Mouse (Mus musculus) adrenal gland, adult 2 months (tissue): ENCODE data around the gene Aldh8a1. TPM values are rescaled to one million over a fixed set of nuclear protein-coding genes. Genes with fewer than 3 reads are reported as not detected.

Experiments
- DNase-seq: peaks from one replicate; pipeline ENCODE4 v3.0.0; 2021
- polyA plus RNA-seq: library from polyadenylated mRNA; depleted of rRNA; stranded (reverse); fragments of >200 nt; gene quantifications from 2 replicates; pipeline ENCODE4 v1.2.3, GENCODE M21; 2012
- total RNA-seq, 2 experiments: library from RNA; stranded (reverse); gene quantifications; 2 replicates each; pipeline ENCODE4 v1.2.3; 2021

The Aldh8a1 gene
- total and polyA plus RNA-seq, 3 experiments: 0.46 TPM; not detected in 2

DNA sequence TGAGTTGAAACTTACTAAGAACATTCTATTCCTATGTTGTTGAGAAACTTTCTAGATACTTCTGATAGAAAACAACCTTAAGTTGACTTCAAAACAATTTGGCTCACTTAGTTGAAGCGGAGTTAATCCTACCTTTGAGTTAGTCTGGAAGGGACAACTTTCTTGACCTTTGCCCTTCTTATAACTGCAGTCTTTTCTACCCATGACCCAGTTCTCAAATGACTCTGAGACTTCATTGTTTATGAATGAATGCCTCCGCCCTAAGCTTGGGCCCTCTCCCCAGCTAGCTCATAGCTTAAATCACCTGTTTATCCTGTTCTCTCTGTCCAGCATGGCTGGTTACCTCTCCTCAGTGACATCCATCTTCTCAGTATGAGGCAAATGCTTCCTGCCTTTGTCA lies 7.5 kb upstream of the Aldh8a1 start:
- no peak for DNase-seq

DNA sequence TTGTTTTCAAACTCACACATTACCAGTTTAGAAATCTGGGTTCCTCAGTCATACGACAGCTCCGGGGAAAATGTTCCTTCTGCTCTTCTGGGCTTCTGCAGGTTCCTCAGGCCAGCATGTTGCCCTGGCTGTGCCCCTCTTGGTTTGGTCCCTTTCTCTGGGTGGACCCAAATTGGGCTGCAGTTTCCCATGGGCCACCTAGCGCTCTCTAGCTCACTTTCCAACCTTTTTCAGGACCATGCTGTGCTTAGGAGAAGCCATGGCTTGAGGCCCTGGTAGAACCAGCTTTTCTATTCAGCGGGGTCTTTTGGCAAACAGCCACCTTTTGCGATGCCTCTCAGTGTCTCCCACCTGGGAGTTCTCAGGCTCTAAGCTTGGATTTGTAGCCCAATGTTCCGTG lies 4.8 kb upstream of the Aldh8a1 start:
- no peak for DNase-seq

- DNase-seq: peak; percentile 15
These were observed 1.3 kb downstream of the Aldh8a1 start for GRCm38 (mm10) chr10:21378196-21378944.

- peak; percentile 48 for DNase-seq
These were observed 5.8 kb downstream of the Aldh8a1 start for GRCm38 (mm10) chr10:21382914-21383313.

DNA sequence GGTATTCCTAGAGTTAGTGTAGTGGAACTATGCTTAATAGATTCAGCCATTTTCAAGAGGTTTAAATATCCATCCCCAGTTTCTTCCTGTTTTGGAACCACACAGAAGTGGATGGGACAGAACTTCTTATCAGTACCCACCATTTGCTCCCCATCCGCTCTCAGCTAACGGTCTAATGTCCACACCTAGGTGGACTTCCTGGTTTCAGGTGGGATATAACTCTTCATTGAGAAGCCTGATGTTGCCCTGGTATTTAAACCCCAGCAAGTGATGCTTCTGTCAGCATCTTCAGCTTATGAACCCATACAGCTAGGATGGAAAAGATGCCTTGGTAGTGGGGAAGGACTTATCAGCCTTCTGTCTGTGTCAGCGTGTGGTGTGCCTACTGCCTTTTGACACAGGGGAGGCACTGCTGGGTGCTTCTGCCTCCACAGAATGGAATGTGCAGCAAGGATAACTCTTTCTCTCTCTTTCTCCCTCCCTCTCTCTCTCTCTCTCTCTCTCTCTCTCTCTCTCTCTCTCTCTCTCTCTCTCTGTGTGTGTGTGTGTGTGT lies 8.1 kb downstream of the Aldh8a1 start:
- DNase-seq: no peak

GRCm38 (mm10) chr10:21389075-21389474 lies 12.0 kb downstream of the Aldh8a1 start:
- DNase-seq: no peak

- no peak for DNase-seq
These were observed 13.3 kb downstream of the Aldh8a1 start for GRCm38 (mm10) chr10:21390440-21390839.

DNA sequence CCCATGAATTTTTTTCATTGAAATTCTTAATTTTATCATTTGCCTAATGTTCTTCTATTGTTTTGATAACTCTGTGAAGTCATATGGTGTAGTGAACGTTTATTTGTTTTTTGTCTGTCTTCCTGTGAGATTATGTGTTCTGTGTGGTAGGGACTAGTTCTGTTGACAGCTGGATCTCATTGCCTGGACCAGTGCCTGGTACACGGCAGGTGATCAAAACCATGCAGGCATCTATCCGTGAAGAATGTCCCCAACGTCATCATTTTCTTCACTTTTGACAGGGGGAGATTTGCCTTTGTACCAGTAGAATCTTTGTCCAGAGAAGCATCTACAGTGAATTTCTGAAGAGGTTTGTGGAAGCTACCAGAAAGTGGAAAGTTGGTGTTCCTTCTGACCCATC lies 14.2 kb downstream of the Aldh8a1 start:
- no peak for DNase-seq

DNA sequence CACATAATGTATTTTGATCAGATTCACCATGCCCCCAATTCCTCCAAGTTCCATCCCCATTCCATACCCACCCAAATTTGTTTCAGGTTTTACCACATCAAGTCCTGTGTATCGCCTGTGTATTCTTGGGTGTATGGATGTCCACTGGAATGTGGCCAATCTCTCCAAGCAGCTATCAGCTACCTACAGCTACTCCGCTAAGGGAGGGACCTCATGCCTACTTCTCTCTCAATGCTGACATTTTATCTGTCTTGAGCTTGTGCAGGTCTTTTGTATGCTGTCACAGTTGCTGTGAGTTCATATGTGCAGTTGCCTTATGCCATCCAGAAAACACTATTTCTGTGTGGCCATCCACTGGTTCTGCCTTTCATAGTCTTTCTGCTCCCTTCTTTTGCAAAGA lies 16.3 kb downstream of the Aldh8a1 start:
- DNase-seq: no peak

DNA sequence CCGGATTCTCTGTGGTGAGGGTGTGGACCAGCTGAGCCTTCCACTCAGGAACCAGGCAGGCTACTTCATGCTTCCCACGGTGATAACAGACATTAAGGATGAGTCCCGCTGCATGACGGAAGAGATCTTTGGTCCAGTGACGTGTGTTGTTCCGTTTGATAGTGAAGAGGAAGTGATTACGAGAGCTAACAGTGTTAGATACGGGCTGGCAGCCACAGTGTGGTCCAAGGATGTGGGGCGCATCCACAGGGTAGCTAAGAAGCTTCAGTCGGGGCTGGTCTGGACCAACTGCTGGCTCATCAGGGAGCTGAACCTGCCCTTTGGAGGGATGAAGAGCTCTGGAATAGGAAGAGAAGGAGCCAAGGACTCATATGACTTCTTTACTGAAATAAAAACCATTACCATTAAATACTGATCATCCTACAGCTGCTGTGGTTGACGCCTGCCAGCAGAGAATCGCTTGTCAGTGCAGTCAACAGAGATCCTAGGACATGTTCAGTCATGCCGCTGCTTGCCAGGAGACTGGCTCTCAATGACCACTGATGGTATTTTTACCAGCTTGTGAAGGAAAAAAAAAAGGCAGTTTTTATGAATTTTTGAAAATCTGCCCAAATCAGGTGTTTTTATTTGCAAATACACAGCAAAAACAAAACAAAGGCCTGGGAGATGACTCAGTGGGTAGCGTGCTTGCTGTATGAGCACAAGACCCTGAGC lies 18.5 kb downstream of the Aldh8a1 start:
- DNase-seq: peak; percentile 8

GRCm38 (mm10) chr10:21398873-21399425 lies 21.9 kb downstream of the Aldh8a1 start:
- DNase-seq: peak; percentile 34

DNA sequence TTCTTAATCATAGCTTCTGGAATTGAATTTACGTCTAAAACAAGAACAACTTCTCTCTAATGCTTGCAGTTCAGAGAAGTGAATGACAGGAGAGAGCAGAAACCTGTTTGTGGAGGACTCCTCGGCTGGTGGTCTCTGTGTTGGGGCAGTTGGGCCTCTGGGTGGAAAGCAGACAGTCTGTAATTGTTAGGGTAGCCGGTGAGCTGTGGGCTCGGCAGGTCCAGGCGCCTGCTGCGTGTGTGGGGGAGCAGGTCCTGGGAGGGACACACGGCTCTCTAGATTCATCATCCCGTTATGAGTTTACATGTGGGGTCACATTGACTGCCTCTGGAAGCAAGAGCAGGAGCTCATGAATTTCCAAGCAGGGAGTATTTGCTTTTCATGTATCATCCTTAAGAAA lies 22.5 kb downstream of the Aldh8a1 start:
- no peak for DNase-seq

DNA sequence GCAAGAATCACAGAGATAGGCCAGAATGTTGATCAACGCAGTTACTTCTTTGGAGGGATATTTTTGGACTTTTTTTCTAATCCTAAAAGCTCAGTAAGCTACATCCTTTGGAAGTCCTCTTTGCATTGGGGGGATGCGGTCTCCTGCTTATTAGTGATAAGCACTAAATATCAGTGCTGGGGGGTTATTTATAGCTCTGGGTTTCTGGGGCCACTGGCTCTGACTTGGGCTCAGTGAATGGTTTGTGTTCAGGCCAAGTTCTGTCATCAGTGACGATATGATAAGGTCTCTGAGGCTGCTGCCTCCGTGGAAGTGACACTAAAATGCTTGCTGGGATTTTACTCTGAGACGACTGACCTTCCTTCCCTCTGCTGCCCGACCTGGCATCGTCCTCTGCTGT lies 22.9 kb downstream of the Aldh8a1 start:
- DNase-seq: peak; percentile 41

- no peak for DNase-seq
These were observed 23.4 kb downstream of the Aldh8a1 start for GRCm38 (mm10) chr10:21400453-21400852.

DNA sequence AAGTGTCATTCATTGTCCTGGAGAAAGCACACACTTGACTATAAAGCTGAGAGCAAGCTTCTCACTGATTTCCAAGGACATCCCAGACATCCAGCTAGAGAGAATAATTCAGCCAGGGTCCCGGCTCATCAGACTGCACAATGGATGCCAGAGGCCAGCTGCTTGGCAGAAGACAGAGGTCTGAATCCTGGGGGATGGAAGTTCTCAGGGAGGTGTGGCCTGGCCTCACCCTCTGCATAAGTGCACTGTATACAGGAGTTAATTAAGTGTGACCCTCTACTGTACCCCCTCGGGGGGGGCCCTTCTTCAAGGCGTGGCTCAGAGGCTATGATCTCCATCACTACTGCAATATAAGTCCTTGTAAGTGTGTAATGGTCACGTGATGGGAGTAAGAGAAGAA lies 24.2 kb downstream of the Aldh8a1 start:
- no peak for DNase-seq

- DNase-seq: no peak
These were observed 27.7 kb downstream of the Aldh8a1 start for GRCm38 (mm10) chr10:21404822-21405221.

DNA sequence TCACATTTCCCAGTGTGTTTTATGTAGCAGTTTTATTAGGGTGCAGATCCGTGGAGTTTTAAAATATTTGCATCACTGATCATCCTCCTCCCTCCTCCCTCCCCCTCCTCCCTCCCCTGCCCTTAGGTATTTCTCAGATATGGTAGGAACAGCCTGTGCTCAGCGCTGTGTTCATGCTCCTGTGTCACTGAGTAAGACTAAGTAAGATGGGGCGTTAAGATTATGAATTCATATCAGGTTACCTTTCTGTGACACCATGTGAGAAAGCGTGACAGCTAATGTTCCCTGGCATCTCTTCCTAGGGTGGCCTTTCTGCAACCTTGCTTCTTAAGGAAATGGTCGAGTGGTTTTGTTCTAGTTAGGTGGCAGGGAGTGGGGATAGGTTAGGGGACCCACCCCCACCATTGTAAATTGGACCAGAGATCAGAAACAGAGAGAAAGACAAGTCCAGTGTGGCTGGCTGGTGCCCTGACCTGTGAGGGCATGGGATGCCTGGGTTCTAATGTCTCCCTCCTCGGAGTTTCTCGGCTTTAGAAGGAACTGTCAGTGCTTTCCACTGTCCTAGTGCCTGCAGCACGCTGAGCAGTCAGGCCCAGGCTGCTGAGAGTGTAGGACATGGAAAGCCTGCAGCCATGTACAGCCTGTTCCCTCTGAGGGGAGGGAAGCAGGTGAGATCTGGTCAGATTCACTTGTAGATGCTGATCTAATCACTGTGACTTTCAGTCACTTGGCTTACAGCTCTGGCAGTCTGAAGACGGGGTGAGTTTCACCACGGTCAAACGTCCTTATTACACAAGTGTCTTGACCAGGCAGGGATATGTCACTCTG lies 28.8 kb downstream of the Aldh8a1 start:
- DNase-seq: no peak

DNA sequence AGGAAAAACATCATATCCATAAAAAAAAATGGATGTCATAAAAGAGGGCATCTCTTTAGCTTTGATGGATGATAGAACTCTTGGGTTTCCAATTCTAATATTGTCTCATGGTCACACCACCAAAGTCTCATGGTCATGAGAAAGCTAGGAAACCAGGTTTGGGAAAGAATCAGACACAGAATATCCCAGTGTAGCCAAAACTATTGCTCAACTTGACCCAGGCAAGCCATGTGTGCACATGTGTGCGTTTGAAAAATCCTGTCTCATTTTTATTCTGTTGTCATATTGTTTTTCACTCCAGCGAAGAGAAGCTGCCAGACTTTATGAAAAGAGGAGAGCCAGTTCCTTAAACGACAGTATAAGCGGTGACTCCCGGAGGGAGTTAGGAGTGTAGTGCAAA lies 33.6 kb downstream of the Aldh8a1 start:
- DNase-seq: no peak

GRCm38 (mm10) chr10:21411621-21412205 lies 34.6 kb downstream of the Aldh8a1 start:
- DNase-seq: no peak

DNA sequence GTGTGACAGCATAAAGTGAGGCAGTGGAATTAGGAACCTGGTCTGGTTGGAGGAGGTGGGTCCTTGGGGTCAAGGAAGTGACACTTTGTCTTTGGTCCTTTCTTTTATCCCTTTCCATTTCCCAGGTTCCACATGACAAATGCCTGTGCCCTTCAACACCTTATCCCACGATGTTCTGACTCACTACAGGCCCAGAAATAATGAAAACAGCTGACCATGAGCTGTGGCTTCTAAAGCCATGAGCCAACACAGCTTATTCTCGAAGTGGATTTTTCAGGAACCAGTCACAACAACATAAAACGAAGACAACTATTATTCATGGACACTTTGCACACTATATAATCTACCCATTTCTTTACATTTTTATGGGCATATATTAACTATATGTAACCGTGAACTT lies 37.9 kb downstream of the Aldh8a1 start:
- no peak for DNase-seq

DNA sequence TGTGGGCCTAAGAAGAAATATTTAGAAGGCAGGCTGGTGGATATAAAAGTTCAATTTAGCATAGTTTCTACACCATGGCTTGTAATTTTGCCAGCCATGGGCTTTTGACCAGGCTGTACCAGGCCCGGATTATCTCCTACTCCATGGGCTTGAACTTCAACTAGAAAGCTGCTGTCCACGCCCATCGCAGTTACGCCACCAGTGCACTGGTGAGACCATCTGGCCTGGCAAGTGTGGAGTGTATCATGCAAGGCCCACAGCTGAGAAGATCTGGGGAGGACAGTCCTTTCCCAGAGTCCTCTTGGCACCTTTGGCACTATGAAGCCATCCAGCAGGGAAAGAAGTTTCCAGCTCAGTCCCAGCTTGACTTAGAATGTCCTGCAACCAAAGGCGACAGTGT lies 39.1 kb downstream of the Aldh8a1 start:
- no peak for DNase-seq

GRCm38 (mm10) chr10:21419188-21419587 lies 42.1 kb downstream of the Aldh8a1 start:
- no peak for DNase-seq
